Mouse (Mus musculus): Measurements from ENCODE around the gene Tmem145.

Tmem145 gene

GRCm38 (mm10) chr7:25293191-25293739 is 12.6 kb upstream of the Tmem145 start:
- DNase-seq, result peak in 1 of 2 experiments; percentile 3

GRCm38 (mm10) chr7:25294495-25294894 is 11.4 kb upstream of the Tmem145 start:
- DNase-seq, result no peak

DNA sequence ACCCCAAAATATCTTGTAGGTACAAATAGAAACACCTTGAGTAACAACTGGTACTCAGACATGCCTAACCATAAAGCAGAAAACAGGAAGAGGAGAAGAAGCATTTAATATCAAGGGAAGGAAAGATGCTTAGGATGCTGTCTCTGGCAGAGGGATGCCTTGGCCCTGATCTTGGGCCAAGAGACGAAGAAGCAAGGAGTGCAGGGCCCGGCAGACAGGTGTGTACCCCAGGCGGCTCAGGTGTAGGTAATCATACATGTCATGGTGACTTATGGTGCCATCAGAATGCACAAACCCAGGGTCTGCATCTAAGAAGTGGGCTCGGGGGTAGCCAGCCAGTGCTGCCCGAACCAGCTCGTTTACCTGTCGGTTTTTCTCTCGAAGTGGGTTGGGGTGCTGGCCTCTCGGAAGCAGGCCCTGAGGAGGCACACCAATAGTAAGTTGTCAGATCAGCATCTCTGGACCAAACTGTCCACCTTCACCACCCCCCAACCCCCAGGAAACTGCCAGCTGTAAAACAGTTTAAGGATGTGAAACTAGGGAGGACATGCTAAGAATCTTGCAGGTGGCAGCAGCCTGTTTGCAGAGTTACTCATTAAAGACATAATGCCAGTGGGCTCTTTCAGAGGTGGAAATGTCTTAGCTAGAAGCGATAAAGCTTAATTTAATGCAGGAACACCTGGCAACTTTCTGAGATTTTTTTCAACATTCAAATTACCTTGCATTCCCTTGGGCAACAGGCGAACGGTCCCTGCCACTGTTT is 10.8 kb upstream of the Tmem145 start:
- no peak for DNase-seq

DNA sequence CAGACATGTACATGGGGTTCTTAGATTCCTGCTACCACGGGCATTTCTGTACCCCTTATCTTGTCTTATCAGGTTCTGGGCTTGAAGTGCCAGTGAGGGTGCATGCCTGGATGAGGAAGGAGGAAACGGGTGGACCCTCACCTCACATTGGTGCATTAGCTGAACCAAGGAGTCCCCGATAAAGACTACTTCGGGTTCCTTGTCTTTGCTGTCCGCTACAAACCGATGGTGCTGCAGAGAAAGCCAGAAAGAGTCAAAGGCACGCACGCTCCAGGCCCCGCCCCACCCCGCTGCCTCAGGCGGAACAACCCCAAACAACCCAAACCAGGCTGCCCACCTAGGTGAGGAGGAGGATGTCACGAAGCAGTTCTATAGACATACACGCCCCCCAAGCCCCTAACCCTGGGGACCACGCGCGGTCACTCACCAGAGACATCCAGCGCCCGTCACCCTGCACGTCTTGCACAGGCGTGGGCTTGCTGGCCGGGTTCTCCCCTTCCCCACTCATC is 8.9 kb upstream of the Tmem145 start:
- peak in 1 of 2 experiments; percentile 33 for DNase-seq

DNA sequence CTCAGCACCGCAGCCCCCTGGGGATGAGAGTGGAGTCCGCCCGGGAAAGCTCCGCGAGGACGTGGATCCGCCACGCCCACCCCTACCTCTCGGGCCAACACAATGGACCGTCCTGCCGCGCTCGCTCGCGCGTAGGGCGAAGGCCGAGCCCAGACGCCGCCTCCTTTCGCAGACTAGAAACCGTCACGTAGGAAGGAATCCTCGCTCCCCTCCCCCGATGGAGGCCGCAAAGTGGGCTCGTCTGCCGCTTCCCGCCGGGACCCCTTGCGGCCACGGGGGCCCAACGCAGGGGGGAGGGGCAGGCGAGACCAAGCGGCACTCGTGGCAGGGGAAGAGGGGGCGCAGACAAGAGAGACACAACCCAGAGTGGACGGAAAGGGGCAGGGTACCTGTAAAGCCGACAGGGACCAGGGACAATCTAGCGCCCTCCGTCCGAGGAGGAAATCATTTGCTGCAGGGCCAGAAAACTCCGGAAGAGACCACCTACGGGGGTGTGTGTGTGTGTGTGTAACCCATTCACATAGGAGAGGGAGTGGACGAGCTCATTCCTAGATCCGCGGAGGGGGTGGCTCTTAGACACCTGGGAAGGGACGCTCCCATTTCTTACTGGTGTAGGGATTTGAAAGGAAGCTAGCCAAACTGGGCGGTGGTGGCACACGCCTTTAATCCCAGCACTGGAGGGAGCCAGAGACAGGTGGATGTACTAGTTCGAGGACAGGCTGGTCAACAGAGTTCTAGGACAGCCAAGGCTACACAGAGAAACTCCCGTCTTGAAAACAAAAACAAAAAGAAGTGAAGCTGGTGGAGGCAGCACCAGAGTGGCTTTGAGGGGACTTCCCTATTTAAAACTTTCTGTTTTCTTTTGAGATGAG is 8.2 kb upstream of the Tmem145 start, which contains the start of gene Pafah1b3:
TSS of gene Pafah1b3 (minus strand) at position 533 of the 872 bp plus-strand sequence.
- peak; percentile 86 to 90 for DNase-seq

- DNase-seq, result no peak
These were observed 4.8 kb upstream of the Tmem145 start, which contains the start of gene Prr19 for GRCm38 (mm10) chr7:25301063-25301462. Gene Prr19 (plus strand): TSS chr7:25301411.

GRCm38 (mm10) chr7:25303003-25303684 is 2.8 kb upstream of the Tmem145 start:
- no peak for DNase-seq

GRCm38 (mm10) chr7:25303685-25304006 is 2.3 kb upstream of the Tmem145 start:
- no peak for DNase-seq

GRCm38 (mm10) chr7:25305481-25305880 is 425 bp upstream of the Tmem145 start:
- DNase-seq, result no peak

- no peak for DNase-seq
These were observed 699 bp downstream of the Tmem145 start for GRCm38 (mm10) chr7:25306614-25306996.

- DNase-seq, result no peak
These were observed 2.9 kb downstream of the Tmem145 start for GRCm38 (mm10) chr7:25308702-25309318.

GRCm38 (mm10) chr7:25309425-25309824 is 3.5 kb downstream of the Tmem145 start:
- no peak for DNase-seq

- DNase-seq, result no peak
These were observed 5.3 kb downstream of the Tmem145 start for GRCm38 (mm10) chr7:25311193-25311592.

DNA sequence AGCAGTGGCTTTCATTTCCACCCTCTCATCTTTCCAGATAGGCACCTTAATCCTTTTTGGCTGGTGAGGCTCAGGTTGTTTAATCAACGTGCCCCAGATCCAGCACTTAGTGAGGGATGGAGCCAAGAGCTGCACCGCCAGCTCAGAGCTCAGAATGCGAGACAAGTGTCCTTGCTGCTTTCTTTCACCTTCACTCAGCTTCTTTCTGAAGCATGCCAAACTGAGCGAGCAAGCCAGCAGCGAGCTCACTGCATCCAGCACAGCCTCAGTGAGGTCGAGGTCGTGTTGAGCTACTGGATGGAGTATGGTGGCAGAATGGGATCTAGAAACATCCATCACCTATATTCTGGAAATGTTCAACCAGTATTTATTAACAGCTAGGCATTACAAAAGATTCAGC is 7.4 kb downstream of the Tmem145 start:
- DNase-seq, result no peak

DNA sequence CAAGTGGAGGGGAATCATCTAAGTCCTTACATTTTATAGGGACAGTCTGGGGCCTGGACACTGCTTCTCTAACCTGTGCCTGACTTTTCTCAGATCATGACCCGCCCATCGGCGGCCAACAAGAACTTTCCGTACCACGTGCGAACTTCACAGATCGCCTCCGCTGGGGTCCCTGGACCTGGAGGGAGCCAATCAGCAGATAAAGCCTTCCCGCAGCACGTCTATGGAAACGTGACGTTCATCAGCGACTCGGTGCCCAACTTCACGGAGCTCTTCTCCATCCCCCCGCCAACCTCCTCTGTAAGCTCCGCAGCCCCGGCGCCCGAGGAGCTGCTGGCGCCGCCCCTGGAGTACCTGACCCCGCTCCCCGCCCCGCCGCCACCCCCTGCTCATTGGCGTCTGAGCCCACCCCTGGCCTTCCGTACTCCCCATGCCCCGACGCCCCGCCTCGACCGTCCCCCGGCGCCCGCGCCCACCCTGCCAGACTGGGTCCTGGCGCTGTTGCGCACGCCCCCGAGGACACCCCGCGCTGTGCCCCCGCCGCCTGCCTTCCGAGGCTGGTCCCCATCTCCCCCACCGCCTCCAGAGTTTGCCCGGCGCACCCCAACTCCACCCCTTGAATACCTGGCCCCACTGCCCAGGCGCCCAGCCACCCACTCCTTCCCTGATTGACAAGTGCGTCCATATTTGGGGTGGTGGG is 8.8 kb downstream of the Tmem145 start:
- no peak for DNase-seq

DNA sequence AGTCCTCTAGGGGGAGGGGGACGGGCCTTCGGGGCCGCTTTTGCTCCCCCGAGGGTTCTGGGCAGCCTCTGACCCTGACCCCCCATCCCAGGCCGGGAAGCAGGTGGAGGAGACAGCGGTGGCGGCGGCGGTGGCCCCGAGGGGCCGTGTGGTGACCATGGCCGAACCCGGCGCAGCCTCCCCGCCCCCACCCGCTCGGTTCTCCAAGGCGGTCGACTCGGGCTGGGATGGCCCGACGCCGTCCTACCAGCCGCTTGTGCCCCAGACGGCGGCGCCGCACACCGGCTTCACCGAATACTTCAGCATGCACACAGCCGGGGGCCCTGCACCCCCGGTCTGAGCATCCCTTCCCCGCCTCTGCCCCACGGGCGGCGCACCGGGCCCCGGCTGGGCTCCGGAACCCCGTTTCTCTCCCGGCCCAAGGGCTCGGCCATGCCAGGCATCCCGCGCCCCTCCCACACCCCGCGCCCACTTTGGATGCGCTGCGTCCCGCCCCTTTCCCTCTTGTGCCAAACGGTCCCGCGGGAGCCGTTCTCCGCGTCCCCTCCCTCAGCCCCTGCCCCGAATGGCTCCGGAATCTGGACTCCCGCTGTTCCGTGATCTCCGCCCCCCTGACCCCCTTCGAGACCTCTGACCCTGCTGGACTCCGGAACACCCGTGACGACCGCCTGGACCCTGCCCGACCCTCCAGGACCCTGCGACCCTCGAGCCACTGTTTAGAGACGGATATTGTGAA is 9.6 kb downstream of the Tmem145 start:
- peak in 1 of 2 experiments; percentile 31 for DNase-seq

DNA sequence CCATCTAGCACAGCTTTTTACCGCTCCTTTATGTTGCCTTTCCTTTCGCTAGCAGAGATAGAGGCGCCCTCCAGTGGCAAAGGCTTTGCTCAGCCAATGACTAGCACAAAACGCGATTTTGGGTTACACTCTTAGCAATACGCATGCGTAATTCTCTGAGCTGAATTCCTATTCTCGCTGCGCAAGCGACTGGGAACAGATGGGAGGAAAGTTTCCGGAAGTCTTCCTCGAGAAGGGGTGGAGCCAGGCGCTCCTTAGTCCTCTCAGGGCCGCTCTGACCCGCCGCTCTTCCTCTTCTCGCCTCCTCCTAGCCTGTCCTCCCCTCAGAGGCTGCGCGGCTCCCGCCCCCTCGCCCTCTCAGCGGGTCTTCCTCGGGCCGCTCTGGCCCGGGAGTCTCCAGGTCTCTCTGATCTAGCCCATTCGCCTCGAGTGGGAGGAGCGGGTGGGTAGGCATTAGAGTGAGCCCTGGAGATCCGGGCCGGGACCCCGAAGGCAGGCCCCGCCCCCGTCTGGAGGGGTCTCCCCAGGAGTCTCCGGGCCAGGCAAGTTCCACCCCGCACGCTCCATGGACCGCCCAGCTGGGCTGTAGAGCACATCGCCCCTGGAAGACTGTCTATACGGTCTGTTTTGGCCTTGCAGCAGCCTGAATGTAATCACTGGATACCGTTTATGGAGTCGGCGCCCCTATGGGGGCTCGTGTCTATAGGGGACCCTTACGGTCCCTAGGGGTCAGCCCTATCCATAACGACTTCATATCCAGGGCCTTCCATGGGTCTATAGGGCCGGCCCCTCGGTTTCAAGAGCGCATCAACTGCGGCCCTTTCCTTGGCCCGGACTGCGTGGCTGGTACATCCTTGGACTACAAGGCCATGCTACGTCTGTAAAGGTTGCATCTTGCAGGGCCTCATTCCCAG is 10.9 kb downstream of the Tmem145 start, which contains the start of gene Megf8:
TSS of gene Megf8 (plus strand) at position 633 of the 914 bp plus-strand sequence.
- peak; percentile 96 to 98 for DNase-seq

GRCm38 (mm10) chr7:25317446-25317999 is 11.6 kb downstream of the Tmem145 start:
- DNase-seq, result peak in 1 of 2 experiments; percentile 10

DNA sequence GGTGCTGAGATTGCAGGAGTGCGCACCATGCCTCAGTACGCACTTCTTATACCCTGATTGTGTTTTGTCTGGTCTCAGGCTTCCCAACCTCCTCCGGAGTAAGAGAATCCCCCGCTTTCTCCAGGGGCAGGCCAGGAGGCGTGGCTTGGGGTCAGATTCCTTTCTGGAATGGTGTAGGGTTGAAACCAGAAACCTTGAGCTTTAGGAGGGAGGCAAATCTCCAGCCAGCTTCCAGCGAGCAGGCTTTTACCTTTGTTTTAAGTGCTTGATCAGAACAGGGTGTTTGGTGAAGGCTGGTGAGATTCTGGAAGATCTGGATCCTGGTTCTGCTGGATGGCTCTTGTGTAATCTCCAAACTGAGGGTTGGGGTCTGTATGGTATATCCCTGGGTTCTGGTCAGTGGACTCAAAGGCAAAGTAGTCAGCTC is 16.2 kb downstream of the Tmem145 start:
- peak in 1 of 2 experiments; percentile 33 for DNase-seq
